Mouse (Mus musculus): ENCODE measurements around the gene Aldh3b1.

GRCm38 (mm10) chr19:3903648-3904362 is 25.8 kb downstream of the Aldh3b1 start:
- no peak for TF ChIP-seq CTCF (IDR thresholded peaks at IDR 0.05; ENCODE audit: low read depth)
- TF ChIP-seq EP300 (optimal IDR thresholded peaks at IDR 0.05): no peak
